Mouse (Mus musculus): ENCODE measurements around the gene Serinc2. TPM values are rescaled to one million over a fixed set of nuclear protein-coding genes. Genes with fewer than 3 reads are reported as not detected.

Serinc2 gene
- polyA plus RNA-seq, 1 experiment = 12.9 TPM

- Histone ChIP-seq H3K27me3 (ENCODE audit: control insufficient read depth, insufficient read depth, low read length, poor library complexity, severe bottlenecking) (no peaks in the 10 kb centered on the region), H3K9me3 (replicated peaks; ENCODE audit: control insufficient read depth, insufficient read depth, low read length, poor library complexity, severe bottlenecking) (no peaks in the 10 kb centered on the region), H3K4me3 (ENCODE audit: low read depth, low read length) (no peak overlapping the region), H3K9ac (ENCODE audit: low read depth, poor library complexity, severe bottlenecking) (no peak overlapping the region), H3K27ac (ENCODE audit: insufficient read depth, low read length) (no peak overlapping the region), H3K4me1 (ENCODE audit: control insufficient read depth, insufficient read depth, low read length) (peaks cover 1% of the 10 kb centered on the region), H3K36me3 (ENCODE audit: control insufficient read depth, insufficient read depth, low read length, poor library complexity, severe bottlenecking) (0 out of 2 replicates have a peak, but pooled peaks cover 10% of the 10 kb centered on the region)
- no peak for TF ChIP-seq CTCF (IDR thresholded peaks at IDR 0.05; ENCODE audit: low read depth, low read length)
- TF ChIP-seq POLR2A (IDR thresholded peaks at IDR 0.05; ENCODE audit: insufficient read depth, low read length) = no peak
- no peak for TF ChIP-seq EP300 (IDR thresholded peaks at IDR 0.05; ENCODE audit: insufficient read depth, low read depth, low read length)
Observed at GRCm38 (mm10) chr4:130321640-130322039, 42.6 kb upstream of the Serinc2 start.

- Histone ChIP-seq H3K27me3 (ENCODE audit: control insufficient read depth, insufficient read depth, low read length, poor library complexity, severe bottlenecking) (no peaks in the 10 kb centered on the region), H3K9ac (ENCODE audit: low read depth, poor library complexity, severe bottlenecking) (no peak overlapping the region), H3K9me3 (replicated peaks; ENCODE audit: control insufficient read depth, insufficient read depth, low read length, poor library complexity, severe bottlenecking) (no peaks in the 10 kb centered on the region), H3K4me1 (ENCODE audit: control insufficient read depth, insufficient read depth, low read length) (peaks cover 1% of the 10 kb centered on the region), H3K4me3 (ENCODE audit: low read depth, low read length) (no peak overlapping the region), H3K27ac (ENCODE audit: insufficient read depth, low read length) (no peak overlapping the region), H3K36me3 (ENCODE audit: control insufficient read depth, insufficient read depth, low read length, poor library complexity, severe bottlenecking) (peaks cover 15% of the 10 kb centered on the region)
- TF ChIP-seq CTCF (IDR thresholded peaks at IDR 0.05; ENCODE audit: low read depth, low read length) (peak; percentile 51), EP300 (IDR thresholded peaks at IDR 0.05; ENCODE audit: insufficient read depth, low read depth, low read length) (no peak)
Observed at GRCm38 (mm10) chr4:130319564-130319963, 40.6 kb upstream of the Serinc2 start.

- H3K27ac ChIP-seq (ENCODE audit: insufficient read depth, low read length) = no peak overlapping the region
- no peaks in the 10 kb centered on the region for H3K27me3 ChIP-seq (ENCODE audit: control insufficient read depth, insufficient read depth, low read length, poor library complexity, severe bottlenecking)
- H3K36me3 ChIP-seq (ENCODE audit: control insufficient read depth, insufficient read depth, low read length, poor library complexity, severe bottlenecking) = peaks cover 30% of the 10 kb centered on the region
- H3K9ac ChIP-seq (ENCODE audit: low read depth, poor library complexity, severe bottlenecking) = no peak overlapping the region
- no peak overlapping the region for H3K4me3 ChIP-seq (ENCODE audit: low read depth, low read length)
- no peak for TF ChIP-seq EP300 (IDR thresholded peaks at IDR 0.05; ENCODE audit: insufficient read depth, low read depth, low read length)
- no peak for TF ChIP-seq POLR2A (IDR thresholded peaks at IDR 0.05; ENCODE audit: insufficient read depth, low read length)
- no peak for TF ChIP-seq CTCF (IDR thresholded peaks at IDR 0.05; ENCODE audit: low read depth, low read length)
- peaks cover 1% of the 10 kb centered on the region for H3K4me1 ChIP-seq (ENCODE audit: control insufficient read depth, insufficient read depth, low read length)
- H3K9me3 ChIP-seq (replicated peaks; ENCODE audit: control insufficient read depth, insufficient read depth, low read length, poor library complexity, severe bottlenecking) = no peaks in the 10 kb centered on the region
Observed at GRCm38 (mm10) chr4:130318122-130318521, 39.1 kb upstream of the Serinc2 start.

- Histone ChIP-seq H3K4me3 (ENCODE audit: low read depth, low read length) (no peak overlapping the region), H3K36me3 (ENCODE audit: control insufficient read depth, insufficient read depth, low read length, poor library complexity, severe bottlenecking) (peaks cover 34% of the 10 kb centered on the region), H3K9me3 (replicated peaks; ENCODE audit: control insufficient read depth, insufficient read depth, low read length, poor library complexity, severe bottlenecking) (no peaks in the 10 kb centered on the region), H3K9ac (ENCODE audit: low read depth, poor library complexity, severe bottlenecking) (no peak overlapping the region), H3K27ac (ENCODE audit: insufficient read depth, low read length) (no peak overlapping the region; the same call in 1 of the 2 replicates), H3K4me1 (ENCODE audit: control insufficient read depth, insufficient read depth, low read length) (peaks cover 1% of the 10 kb centered on the region), H3K27me3 (ENCODE audit: control insufficient read depth, insufficient read depth, low read length, poor library complexity, severe bottlenecking) (no peaks in the 10 kb centered on the region)
- no peak for TF ChIP-seq EP300 (IDR thresholded peaks at IDR 0.05; ENCODE audit: insufficient read depth, low read depth, low read length)
- no peak for TF ChIP-seq CTCF (IDR thresholded peaks at IDR 0.05; ENCODE audit: low read depth, low read length)
- TF ChIP-seq POLR2A (IDR thresholded peaks at IDR 0.05; ENCODE audit: insufficient read depth, low read length) = no peak
Observed at GRCm38 (mm10) chr4:130316691-130317090, 37.7 kb upstream of the Serinc2 start.

GRCm38 (mm10) chr4:130315771-130316527 is 36.9 kb upstream of the Serinc2 start:
- Histone ChIP-seq H3K9ac (ENCODE audit: low read depth, poor library complexity, severe bottlenecking) (no peak overlapping the region), H3K36me3 (ENCODE audit: control insufficient read depth, insufficient read depth, low read length, poor library complexity, severe bottlenecking) (peaks cover 42% of the 10 kb centered on the region), H3K4me3 (ENCODE audit: low read depth, low read length) (no peak overlapping the region), H3K9me3 (replicated peaks; ENCODE audit: control insufficient read depth, insufficient read depth, low read length, poor library complexity, severe bottlenecking) (no peaks in the 10 kb centered on the region), H3K4me1 (ENCODE audit: control insufficient read depth, insufficient read depth, low read length) (peaks cover 1% of the 10 kb centered on the region), H3K27ac (ENCODE audit: insufficient read depth, low read length) (no peak overlapping the region), H3K27me3 (ENCODE audit: control insufficient read depth, insufficient read depth, low read length, poor library complexity, severe bottlenecking) (no peaks in the 10 kb centered on the region)
- TF ChIP-seq POLR2A (IDR thresholded peaks at IDR 0.05; ENCODE audit: insufficient read depth, low read length) (no peak), EP300 (IDR thresholded peaks at IDR 0.05; ENCODE audit: insufficient read depth, low read depth, low read length) (no peak), CTCF (IDR thresholded peaks at IDR 0.05; ENCODE audit: low read depth, low read length) (no peak)

GRCm38 (mm10) chr4:130313552-130313951 is 34.5 kb upstream of the Serinc2 start:
- Histone ChIP-seq H3K36me3 (ENCODE audit: control insufficient read depth, insufficient read depth, low read length, poor library complexity, severe bottlenecking) (peaks cover 42% of the 10 kb centered on the region), H3K27me3 (ENCODE audit: control insufficient read depth, insufficient read depth, low read length, poor library complexity, severe bottlenecking) (no peaks in the 10 kb centered on the region), H3K4me1 (ENCODE audit: control insufficient read depth, insufficient read depth, low read length) (peaks cover 1% of the 10 kb centered on the region), H3K4me3 (ENCODE audit: low read depth, low read length) (no peak overlapping the region), H3K9ac (ENCODE audit: low read depth, poor library complexity, severe bottlenecking) (no peak overlapping the region), H3K9me3 (replicated peaks; ENCODE audit: control insufficient read depth, insufficient read depth, low read length, poor library complexity, severe bottlenecking) (no peaks in the 10 kb centered on the region), H3K27ac (ENCODE audit: insufficient read depth, low read length) (no peak overlapping the region)
- TF ChIP-seq EP300 (IDR thresholded peaks at IDR 0.05; ENCODE audit: insufficient read depth, low read depth, low read length) (no peak), CTCF (IDR thresholded peaks at IDR 0.05; ENCODE audit: low read depth, low read length) (no peak), POLR2A (IDR thresholded peaks at IDR 0.05; ENCODE audit: insufficient read depth, low read length) (no peak)

Measured in ES-Bruce4 (cell line).